Mouse (Mus musculus) cerebellum, adult 9-11 months (tissue): Measurements from ENCODE around the gene Hoxd13.

Experiments used
- DNase-seq: peaks from one replicate; pipeline ENCODE4 v3.0.0; 2022

Hoxd13 gene

GRCm38 (mm10) chr2:74681594-74682531, 13.8 kb downstream of the Hoxd13 start:
- no peak for DNase-seq

- DNase-seq, result no peak
Observed at GRCm38 (mm10) chr2:74682796-74683195, 14.7 kb downstream of the Hoxd13 start.

GRCm38 (mm10) chr2:74683471-74683951, 15.4 kb downstream of the Hoxd13 start:
- DNase-seq, result no peak

GRCm38 (mm10) chr2:74684106-74684505, 16.0 kb downstream of the Hoxd13 start:
- DNase-seq, result no peak

- DNase-seq, result no peak
Observed at GRCm38 (mm10) chr2:74685059-74685603, 17.0 kb downstream of the Hoxd13 start.

GRCm38 (mm10) chr2:74686301-74686987, 18.3 kb downstream of the Hoxd13 start:
- no peak for DNase-seq

GRCm38 (mm10) chr2:74686988-74687697, 19.0 kb downstream of the Hoxd13 start:
- no peak for DNase-seq

GRCm38 (mm10) chr2:74687698-74688555, 19.8 kb downstream of the Hoxd13 start:
- no peak for DNase-seq

- no peak for DNase-seq
Observed at GRCm38 (mm10) chr2:74688795-74689573, 20.9 kb downstream of the Hoxd13 start.

GRCm38 (mm10) chr2:74689574-74690337, 21.6 kb downstream of the Hoxd13 start:
- DNase-seq, result no peak

- DNase-seq, result no peak
Observed at GRCm38 (mm10) chr2:74690338-74690716, 22.2 kb downstream of the Hoxd13 start.

GRCm38 (mm10) chr2:74691022-74691951, 23.2 kb downstream of the Hoxd13 start, which contains the start of gene Hoxd10:
Gene Hoxd10, plus strand, starts transcription at chr2:74691924.
- no peak for DNase-seq

- no peak for DNase-seq
Observed at GRCm38 (mm10) chr2:74691995-74692807, 24.1 kb downstream of the Hoxd13 start.

GRCm38 (mm10) chr2:74692808-74693431, 24.8 kb downstream of the Hoxd13 start:
- no peak for DNase-seq

GRCm38 (mm10) chr2:74693432-74693827, 25.3 kb downstream of the Hoxd13 start:
- no peak for DNase-seq

GRCm38 (mm10) chr2:74694066-74694465, 26.0 kb downstream of the Hoxd13 start:
- DNase-seq, result no peak

GRCm38 (mm10) chr2:74695383-74695782, 27.3 kb downstream of the Hoxd13 start:
- DNase-seq, result no peak
